Mouse (Mus musculus): ENCODE results near the gene Gpa33. TPM values are rescaled to one million over a fixed set of nuclear protein-coding genes. Genes with fewer than 3 reads are reported as not detected.

Gpa33 gene
- polyA plus RNA-seq, 2 experiments = 0.01 TPM; not detected in 1

DNA sequence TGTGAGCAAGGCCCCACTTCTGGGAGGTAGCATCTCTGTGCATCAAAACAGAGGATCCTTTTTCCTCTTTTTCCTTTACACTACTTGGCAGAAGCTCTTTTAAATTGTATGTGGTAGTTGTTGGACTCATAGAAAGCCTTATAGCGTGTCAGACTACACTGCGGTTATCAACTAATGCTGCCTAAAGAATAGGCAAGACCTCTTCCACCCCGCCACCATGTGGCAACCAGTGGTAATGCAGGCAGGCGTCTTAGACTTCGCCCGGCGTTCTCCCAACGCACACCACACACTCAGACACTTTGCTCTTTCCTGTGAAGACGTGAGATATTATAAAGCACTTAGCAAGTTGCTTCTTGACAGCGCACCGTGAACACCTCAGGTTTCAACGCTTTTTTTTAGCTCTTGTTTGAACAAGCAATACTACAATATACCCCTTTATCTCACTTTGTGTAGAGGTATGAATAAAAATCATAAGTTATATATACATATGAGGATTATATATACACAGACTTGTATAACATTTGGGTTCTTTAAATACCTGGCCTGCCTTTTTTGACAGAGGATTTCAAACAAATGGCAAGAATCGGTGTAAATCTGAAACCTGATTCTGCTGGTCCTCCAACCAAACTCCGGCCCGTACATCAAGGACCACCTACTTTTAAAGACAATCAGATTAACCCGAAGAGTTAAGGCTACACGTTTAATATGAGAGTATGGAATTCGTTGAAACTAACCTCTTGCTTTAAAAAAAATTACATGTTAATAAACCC lies 23.5 kb downstream of the Gpa33 start:
- Histone ChIP-seq H3K4me1 (replicated peaks; ENCODE audit: control insufficient read depth in 2 of 2, insufficient read depth in 2 of 2, low read length in 1 of 2) (peaks cover 5 to 16% of the 10 kb centered on the region in 2 experiments; a peak in 3 of 4 replicates), H3K36me3 (replicated peaks; ENCODE audit: control insufficient read depth, insufficient read depth, low read depth) (no peaks in the 10 kb centered on the region), H3K9ac (replicated peaks) (no peak overlapping the region), H3K4me2 (ENCODE audit: low read depth) (no peak overlapping the region), H3K4me3 (ENCODE audit: insufficient read depth in 1 of 2, low read depth in 2 of 2, low read length in 2 of 2) (no peak overlapping the region), H3K27me3 (ENCODE audit: control insufficient read depth, insufficient read depth, low read length) (peaks cover 18% of the 10 kb centered on the region), H3K9me3 (ENCODE audit: control insufficient read depth, low read length) (no peaks in the 10 kb centered on the region), H3K27ac (no peak overlapping the region)
- DNase-seq (ENCODE audit: low read depth in 3 of 3, low spot score in 3 of 3) (peak; percentile 43 to 57 (median 45)), ATAC-seq (ENCODE audit: insufficient read depth) (0 out of 2 replicates have a peak, but pooled peaks have one; percentile 26)
- 9% methylated on average over 18 of the region's 18 CpGs for WGBS (ENCODE audit: insufficient replicate concordance)
- TF ChIP-seq EP300 (IDR thresholded peaks at IDR 0.05; ENCODE audit: low read depth) (no peak), CTCF (IDR thresholded peaks at IDR 0.05; ENCODE audit: low read depth) (peak; percentile 96)

DNA sequence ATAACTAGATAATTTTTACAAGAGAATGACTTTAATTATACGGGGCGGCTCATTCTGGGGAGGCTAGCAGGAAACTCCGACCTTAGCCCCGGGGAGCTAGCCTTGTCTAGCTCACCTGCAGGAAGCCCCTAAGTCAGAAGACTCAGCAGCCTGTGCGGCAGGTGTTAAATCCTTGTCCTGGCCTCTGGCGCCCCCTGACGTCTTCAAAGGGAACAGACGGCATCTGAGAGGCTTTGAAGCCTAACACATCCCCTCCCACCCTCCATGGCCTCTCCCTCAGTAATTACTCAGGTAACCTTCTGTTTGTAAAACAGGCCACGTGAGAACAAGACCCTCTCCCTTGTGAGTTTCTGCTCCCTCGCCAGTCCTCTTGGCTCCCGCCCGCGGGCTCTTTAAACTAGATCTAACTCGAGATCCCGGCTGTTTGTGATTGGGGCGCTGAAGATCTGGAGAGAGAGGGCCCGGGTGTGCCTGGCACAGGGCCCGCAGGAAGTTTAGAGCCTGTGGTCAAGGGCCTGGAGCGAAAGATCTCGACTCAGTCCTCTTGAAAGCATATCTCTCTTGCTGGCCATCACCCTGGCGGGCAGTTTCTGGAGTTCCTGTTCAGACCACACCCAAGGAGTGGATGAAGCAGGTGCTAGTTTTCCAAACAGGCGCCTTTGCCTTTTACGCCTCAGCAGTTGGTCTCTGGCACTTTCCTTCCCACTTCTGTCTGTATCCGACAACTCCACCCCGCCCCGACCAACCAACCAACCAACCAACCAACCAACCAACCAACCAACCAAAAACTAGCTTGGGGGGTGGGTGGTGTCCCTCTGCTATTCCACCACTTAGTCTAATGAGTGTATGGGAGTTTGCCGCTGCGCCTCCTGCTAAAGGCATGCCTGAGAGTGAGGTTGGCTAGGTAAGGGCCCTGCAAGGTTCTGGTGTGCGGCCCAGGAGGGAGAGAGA lies 24.4 kb downstream of the Gpa33 start:
- Histone ChIP-seq H3K36me3 (replicated peaks; ENCODE audit: control insufficient read depth, insufficient read depth, low read depth) (no peaks in the 10 kb centered on the region), H3K27me3 (ENCODE audit: control insufficient read depth, insufficient read depth, low read length) (peaks cover 18% of the 10 kb centered on the region), H3K4me3 (ENCODE audit: insufficient read depth in 1 of 2, low read depth in 2 of 2, low read length in 2 of 2) (no peak overlapping the region), H3K9me3 (ENCODE audit: control insufficient read depth, low read length) (no peaks in the 10 kb centered on the region), H3K27ac (no peak overlapping the region), H3K4me2 (ENCODE audit: low read depth) (peak overlapping the region; percentile 40), H3K4me1 (replicated peaks; ENCODE audit: control insufficient read depth in 2 of 2, insufficient read depth in 2 of 2, low read length in 1 of 2) (peaks cover 5 to 11% of the 10 kb centered on the region in 2 experiments; a peak in 3 of 4 replicates), H3K9ac (replicated peaks) (no peak overlapping the region)
- 7% methylated on average over 29 of the region's 29 CpGs for WGBS (ENCODE audit: insufficient replicate concordance)
- DNase-seq (ENCODE audit: low read depth in 3 of 3, low spot score in 3 of 3) (peak; percentile 32 to 49 (median 46)), ATAC-seq (ENCODE audit: insufficient read depth) (peak; percentile 23; the same call in 1 of the 2 replicates)
- TF ChIP-seq EP300 (IDR thresholded peaks at IDR 0.05; ENCODE audit: low read depth) = no peak
- peak; percentile 91 for TF ChIP-seq CTCF (IDR thresholded peaks at IDR 0.05; ENCODE audit: low read depth)

DNA sequence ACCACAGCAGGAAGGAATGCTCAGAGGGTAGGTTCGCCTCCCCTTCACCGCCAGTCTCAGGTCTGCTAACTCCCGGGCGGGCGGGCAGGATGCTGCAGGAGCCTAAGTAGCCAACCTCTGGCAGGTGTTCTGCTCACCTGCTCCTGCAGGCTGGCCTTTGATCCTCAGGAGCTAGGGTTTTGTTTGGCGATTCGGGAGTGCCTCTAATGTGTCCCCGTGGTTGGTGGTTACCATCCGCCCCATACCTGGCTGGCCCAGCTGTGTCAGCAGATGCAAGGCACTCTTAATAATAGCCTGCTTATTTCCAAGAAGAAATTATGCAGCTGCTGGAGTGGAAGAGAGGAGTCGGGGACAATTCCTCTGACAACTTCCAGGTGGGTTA lies 25.1 kb downstream of the Gpa33 start:
- no peaks in the 10 kb centered on the region for H3K36me3 ChIP-seq (replicated peaks; ENCODE audit: control insufficient read depth, insufficient read depth, low read depth)
- WGBS (ENCODE audit: insufficient replicate concordance) = 33% methylated on average over 10 of the region's 10 CpGs
- no peak overlapping the region for H3K4me2 ChIP-seq (ENCODE audit: low read depth)
- TF ChIP-seq CTCF (IDR thresholded peaks at IDR 0.05; ENCODE audit: low read depth) (no peak), EP300 (IDR thresholded peaks at IDR 0.05; ENCODE audit: low read depth) (no peak)
- no peak overlapping the region for H3K27ac ChIP-seq
- DNase-seq (ENCODE audit: low read depth in 3 of 3, low spot score in 3 of 3) (no peak), ATAC-seq (ENCODE audit: insufficient read depth) (no peak)
- no peak overlapping the region for H3K9ac ChIP-seq (replicated peaks)
- peaks cover 18% of the 10 kb centered on the region for H3K27me3 ChIP-seq (ENCODE audit: control insufficient read depth, insufficient read depth, low read length)
- no peak overlapping the region for H3K4me3 ChIP-seq (ENCODE audit: insufficient read depth in 1 of 2, low read depth in 2 of 2, low read length in 2 of 2)
- no peaks in the 10 kb centered on the region for H3K9me3 ChIP-seq (ENCODE audit: control insufficient read depth, low read length)
- peaks cover 0 to 5% of the 10 kb centered on the region in 2 experiments; a peak in 3 of 4 replicates for H3K4me1 ChIP-seq (replicated peaks; ENCODE audit: control insufficient read depth in 2 of 2, insufficient read depth in 2 of 2, low read length in 1 of 2)

DNA sequence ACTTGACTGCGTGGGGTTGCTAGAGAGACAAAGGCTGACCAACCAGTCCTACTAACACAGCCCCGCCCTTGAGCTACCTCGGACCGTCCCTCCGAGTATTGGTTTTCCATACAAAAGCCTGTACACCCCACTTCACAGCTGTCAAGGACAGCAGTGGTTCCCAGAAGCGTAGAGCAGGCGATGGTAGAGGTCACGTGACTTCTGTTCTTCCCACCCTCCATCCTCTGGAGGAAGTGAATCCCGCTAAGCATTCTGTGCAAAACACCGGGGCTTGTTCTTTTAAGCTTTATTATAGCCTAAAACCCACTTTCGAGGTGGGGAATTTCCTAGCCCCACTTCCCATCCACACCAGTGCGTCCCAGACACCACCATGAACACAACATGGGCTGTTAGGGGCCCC lies 27.7 kb downstream of the Gpa33 start:
- Histone ChIP-seq H3K9me3 (ENCODE audit: control insufficient read depth, low read length) (no peaks in the 10 kb centered on the region), H3K27ac (no peak overlapping the region), H3K36me3 (replicated peaks; ENCODE audit: control insufficient read depth, insufficient read depth, low read depth) (no peaks in the 10 kb centered on the region), H3K4me2 (ENCODE audit: low read depth) (no peak overlapping the region), H3K9ac (replicated peaks) (no peak overlapping the region), H3K27me3 (ENCODE audit: control insufficient read depth, insufficient read depth, low read length) (peaks cover 18% of the 10 kb centered on the region), H3K4me1 (replicated peaks; ENCODE audit: control insufficient read depth in 2 of 2, insufficient read depth in 2 of 2, low read length in 1 of 2) (peaks cover 0 to 2% of the 10 kb centered on the region in 2 experiments; a peak in 1 of 4 replicates), H3K4me3 (ENCODE audit: insufficient read depth in 1 of 2, low read depth in 2 of 2, low read length in 2 of 2) (no peak overlapping the region)
- no peak for TF ChIP-seq CTCF (IDR thresholded peaks at IDR 0.05; ENCODE audit: low read depth)
- no peak for TF ChIP-seq EP300 (IDR thresholded peaks at IDR 0.05; ENCODE audit: low read depth)
- no peak for ATAC-seq (ENCODE audit: insufficient read depth)
- no peak for DNase-seq (ENCODE audit: low read depth in 3 of 3, low spot score in 3 of 3)
- 64% methylated on average over 12 of the region's 12 CpGs for WGBS (ENCODE audit: insufficient replicate concordance)

Data from liver, embryonic 14.5 days (tissue).